Mouse (Mus musculus) 416B (cell line): ENCODE measurements at regions not wholly inside any gene's neighbourhood (a gene's known extent, or its start where the extent isn't known, plus 50 kb on each side); places are given as distances from the start of the nearest gene placed in this dataset.

Experiments used
- DNase-seq: peaks from one replicate; pipeline ENCODE4 v3.0.0; 2011; ENCODE audit warnings: low read depth

GRCm38 (mm10) chr15:57543985-57544384, 66.6 kb upstream of the Slc22a22 start:
- DNase-seq, result peak; percentile 40

DNA sequence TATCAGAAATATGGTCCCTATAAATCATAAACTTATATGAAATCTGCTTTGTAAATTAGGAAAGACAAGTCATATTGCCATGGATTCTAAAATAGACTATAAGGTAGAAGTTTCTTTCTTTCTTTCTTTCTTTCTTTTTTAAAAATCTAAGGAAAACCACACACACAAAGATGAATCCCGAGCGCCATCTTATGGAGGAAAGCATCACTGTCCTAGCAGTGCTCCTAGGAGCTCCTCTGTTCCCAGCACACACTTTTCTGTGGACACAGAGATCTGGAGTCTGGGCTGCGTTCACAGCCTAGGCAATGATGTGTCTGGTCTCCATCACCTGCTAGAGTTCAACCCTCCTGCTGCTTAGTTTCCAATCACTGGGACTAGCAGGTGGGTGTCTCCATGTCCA, 65.2 kb upstream of the Slc22a22 start:
- no peak for DNase-seq

DNA sequence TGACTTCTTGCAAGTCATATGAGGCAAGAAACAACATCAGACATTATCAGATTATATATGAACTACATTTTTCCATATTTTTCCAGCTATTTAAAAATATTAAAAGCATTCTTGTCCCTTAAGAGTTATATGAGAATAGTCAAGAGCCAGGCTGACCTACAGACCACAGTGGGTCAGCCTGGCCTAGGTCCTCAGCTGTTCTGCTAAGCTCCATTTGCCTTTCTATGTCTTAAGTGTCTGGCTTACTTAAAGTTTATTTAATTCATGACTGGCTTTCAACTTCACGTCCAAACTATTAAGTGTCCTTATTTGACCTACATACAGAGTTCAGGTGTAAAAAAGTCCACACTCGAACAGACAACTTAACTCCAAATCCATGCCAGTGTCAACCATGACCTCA, 58.1 kb upstream of the Slc22a22 start:
- DNase-seq, result no peak
